Mouse (Mus musculus): ENCODE data around the gene Tmem219.

- no peak for TF ChIP-seq POLR2A (IDR thresholded peaks at IDR 0.05; ENCODE audit: borderline replicate concordance, extremely low read depth, low read depth, low read length)
- no peak for TF ChIP-seq CTCF (IDR thresholded peaks at IDR 0.05; ENCODE audit: insufficient read depth, low read length)
These were observed 75.6 kb downstream of the Tmem219 start, which contains the start of gene Doc2a for GRCm38 (mm10) chr7:126847116-126847420.
